Mouse (Mus musculus) lung, embryonic 15.5 days (tissue): ENCODE results near the gene Rsph14. TPM values are rescaled to one million over a fixed set of nuclear protein-coding genes. Genes with fewer than 3 reads are reported as not detected.

ENCODE experiments used
- ATAC-seq: fragments of 200-750 bp; cut with Nextera tagmentation; 2 replicates; pipeline ENCODE4 v1.8.0; 2017; ENCODE audit warnings: moderate number of reproducible peaks, borderline replicate concordance; ENCODE audit not compliant: low FRiP score, low TSS enrichment; ENCODE audit errors: extremely low read depth
- H3K27ac ChIP-seq: fragments of 300-500 bp; sonication (generic); 2 replicates; pipeline ENCODE4 v1.5.1; 2015; ENCODE audit warnings: moderate library complexity, mild to moderate bottlenecking, inconsistent platforms
- H3K27me3 ChIP-seq: fragments of 300-500 bp; sonication (generic); 2 replicates; pipeline ENCODE4 v1.6.1; 2015; ENCODE audit warnings: inconsistent platforms
- H3K36me3 ChIP-seq: fragments of 300-500 bp; sonication (generic); 2 replicates; pipeline ENCODE4 v1.6.1; 2015; ENCODE audit warnings: inconsistent platforms
- H3K4me1 ChIP-seq: fragments of 300-500 bp; sonication (generic); 2 replicates; pipeline ENCODE4 v1.6.1; 2015; ENCODE audit warnings: inconsistent platforms
- H3K4me2 ChIP-seq: fragments of 300-500 bp; sonication (generic); 2 replicates; pipeline ENCODE4 v1.6.1; 2015; ENCODE audit warnings: inconsistent platforms, mild to moderate bottlenecking, moderate library complexity
- H3K4me3 ChIP-seq: fragments of 300-500 bp; sonication (generic); 2 replicates; pipeline ENCODE4 v1.5.1; 2015; ENCODE audit warnings: mild to moderate bottlenecking, inconsistent platforms
- H3K9ac ChIP-seq: fragments of 300-500 bp; sonication (generic); 2 replicates; pipeline ENCODE4 v1.6.1; 2015; ENCODE audit warnings: inconsistent platforms
- H3K9me3 ChIP-seq: fragments of 300-500 bp; sonication (generic); 2 replicates; pipeline ENCODE4 v1.6.1; 2016; ENCODE audit warnings: inconsistent platforms
- WGBS: fragments of 180-500 bp; shearing (Covaris S2); methylation state at CpG from one replicate; pipeline ENCODE4 v1.1.7; 2015; 5-methylcytosine and 5-hydroxymethylcytosine counted together
- polyA plus RNA-seq: library from polyadenylated mRNA; unstranded; fragments of >200 nt; fragmentation: Nextera tagmentation; extraction: Ambion mirVana; gene quantifications from 2 replicates; pipeline ENCODE4 v1.2.1, GENCODE M21; 2015

The Rsph14 gene
- polyA plus RNA-seq, 1 experiment from 2014 or later, result 2.1 TPM

DNA sequence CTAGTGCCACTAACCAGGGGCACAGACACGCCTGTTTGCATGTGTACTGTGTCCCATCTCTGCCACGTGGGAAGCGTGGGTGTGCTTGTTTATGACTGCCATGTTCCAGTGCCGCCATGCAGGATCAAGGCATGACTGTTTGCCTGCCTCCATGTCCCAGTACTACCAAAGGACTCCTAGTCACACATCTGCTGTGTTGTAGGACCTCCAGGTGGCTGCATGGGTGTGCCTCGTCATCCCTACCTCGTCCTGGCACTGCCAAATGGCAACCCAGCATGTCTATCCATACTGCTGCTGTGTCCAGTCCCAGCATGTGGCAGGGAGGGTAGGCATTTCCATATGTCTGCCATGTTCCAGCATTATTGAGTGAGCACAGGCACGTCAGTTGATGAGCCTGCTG is 104.1 kb downstream of the Rsph14 start:
- ATAC-seq, result no peak
- 79% methylated on average over 7 of the region's 7 CpGs for WGBS
- Histone ChIP-seq H3K9ac (no peak overlapping the region), H3K4me3 (no peak overlapping the region), H3K4me2 (no peak overlapping the region), H3K36me3 (no peaks in the 10 kb centered on the region), H3K27me3 (no peaks in the 10 kb centered on the region), H3K9me3 (no peaks in the 10 kb centered on the region), H3K27ac (no peak overlapping the region), H3K4me1 (peaks cover 3% of the 10 kb centered on the region; the same call in 1 of the 2 replicates)

DNA sequence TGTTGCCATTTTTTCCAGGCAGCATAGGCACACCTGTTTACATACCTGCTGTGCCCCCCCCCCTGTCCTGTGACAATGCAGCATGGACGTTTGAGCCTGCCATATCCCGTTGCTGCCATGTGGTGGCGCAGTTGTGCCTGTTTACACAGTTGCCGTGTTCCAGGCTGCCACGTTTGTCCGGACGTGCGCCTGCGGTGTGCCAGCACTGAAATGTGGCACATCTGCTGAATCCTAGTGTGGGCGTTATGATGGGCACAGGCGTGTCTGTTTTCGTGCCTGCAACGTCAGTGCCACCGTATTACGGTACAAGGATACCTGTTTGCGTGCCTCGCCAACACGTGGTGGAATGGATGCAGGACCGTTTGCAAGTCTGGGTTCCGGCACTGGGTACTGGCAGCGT is 107.1 kb downstream of the Rsph14 start:
- no peak overlapping the region for H3K27ac ChIP-seq
- H3K9me3 ChIP-seq, result no peaks in the 10 kb centered on the region
- H3K4me2 ChIP-seq, result peak overlapping the region; percentile 27
- no peak overlapping the region for H3K4me3 ChIP-seq
- H3K9ac ChIP-seq, result no peak overlapping the region
- no peaks in the 10 kb centered on the region for H3K36me3 ChIP-seq
- 13% methylated on average over 21 of the region's 21 CpGs for WGBS
- H3K27me3 ChIP-seq, result no peaks in the 10 kb centered on the region
- ATAC-seq, result no peak
- H3K4me1 ChIP-seq, result peaks cover 3% of the 10 kb centered on the region; the same call in 1 of the 2 replicates

DNA sequence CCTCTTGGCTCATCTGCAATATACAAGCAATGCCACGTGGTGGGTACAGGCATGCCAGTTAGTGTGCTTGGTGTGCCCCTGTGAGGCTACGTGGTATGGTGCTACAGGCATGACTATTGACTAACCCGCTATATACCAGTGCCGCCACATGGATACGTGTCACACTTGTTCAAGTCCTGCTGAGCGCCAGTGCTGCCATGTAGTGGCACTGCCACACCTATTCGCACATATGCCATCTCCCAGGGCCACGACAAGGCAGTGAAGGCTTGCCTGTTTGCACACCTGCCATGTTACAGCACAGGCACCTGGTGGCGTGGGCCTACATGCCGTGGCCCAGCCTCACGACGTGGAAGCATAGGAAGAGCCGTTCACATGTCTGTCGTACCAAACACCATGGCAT is 108.1 kb downstream of the Rsph14 start:
- Histone ChIP-seq H3K4me3 (no peak overlapping the region), H3K9me3 (no peaks in the 10 kb centered on the region), H3K27me3 (no peaks in the 10 kb centered on the region), H3K36me3 (no peaks in the 10 kb centered on the region), H3K27ac (no peak overlapping the region), H3K9ac (no peak overlapping the region), H3K4me1 (peaks cover 3% of the 10 kb centered on the region; the same call in 1 of the 2 replicates), H3K4me2 (no peak overlapping the region)
- 87% methylated on average over 14 of the region's 14 CpGs for WGBS
- ATAC-seq, result no peak

DNA sequence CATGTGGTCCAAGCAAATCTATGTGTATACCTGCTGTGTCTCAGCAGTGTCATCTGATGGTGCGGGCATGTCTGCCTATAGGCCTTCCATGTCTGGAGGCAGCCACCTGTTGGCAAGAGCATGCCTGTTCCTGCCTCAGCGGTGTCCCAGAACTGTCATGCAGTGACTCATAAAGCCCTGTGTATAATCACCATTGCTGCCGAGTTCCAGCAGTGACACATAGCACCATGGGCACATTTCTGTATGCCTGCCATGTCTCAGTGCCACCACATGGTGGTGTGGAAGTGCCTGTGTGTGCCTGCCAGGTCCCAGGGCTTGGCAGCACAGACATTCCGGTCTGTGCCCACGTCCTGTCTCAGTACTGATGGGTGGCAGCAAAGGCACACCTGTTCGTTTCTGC is 109.6 kb downstream of the Rsph14 start:
- Histone ChIP-seq H3K9ac (no peak overlapping the region), H3K4me1 (peaks cover 3% of the 10 kb centered on the region; the same call in 1 of the 2 replicates), H3K4me3 (no peak overlapping the region), H3K27ac (no peak overlapping the region), H3K36me3 (no peaks in the 10 kb centered on the region), H3K4me2 (no peak overlapping the region), H3K9me3 (no peaks in the 10 kb centered on the region), H3K27me3 (no peaks in the 10 kb centered on the region)
- ATAC-seq, result no peak
- WGBS, result 56% methylated on average over 6 of the region's 6 CpGs

DNA sequence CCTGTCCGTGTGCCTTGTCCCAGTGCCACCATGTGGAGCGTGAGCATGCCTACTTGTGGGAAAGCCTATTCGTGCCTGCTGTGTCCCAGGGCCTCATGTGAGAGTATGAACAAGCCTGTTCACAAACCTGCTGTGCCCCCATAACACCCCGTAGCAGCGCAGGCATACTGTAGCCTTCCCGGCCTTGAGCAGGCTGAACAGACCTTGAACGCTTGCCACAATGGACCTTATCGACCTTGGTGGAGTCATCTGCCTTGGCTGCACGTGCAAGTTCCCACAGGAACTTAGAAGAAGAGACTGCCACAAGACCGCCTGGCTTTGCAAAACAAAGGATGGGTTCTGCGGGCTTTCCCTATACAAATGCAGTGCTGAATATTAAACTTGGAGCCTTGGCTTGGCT is 110.8 kb downstream of the Rsph14 start:
- Histone ChIP-seq H3K4me2 (no peak overlapping the region), H3K36me3 (no peaks in the 10 kb centered on the region), H3K4me1 (peaks cover 3% of the 10 kb centered on the region; the same call in 1 of the 2 replicates), H3K9me3 (no peaks in the 10 kb centered on the region), H3K9ac (no peak overlapping the region), H3K4me3 (no peak overlapping the region), H3K27ac (no peak overlapping the region), H3K27me3 (no peaks in the 10 kb centered on the region)
- no peak for ATAC-seq
- WGBS, result 78% methylated on average over 11 of the region's 11 CpGs

DNA sequence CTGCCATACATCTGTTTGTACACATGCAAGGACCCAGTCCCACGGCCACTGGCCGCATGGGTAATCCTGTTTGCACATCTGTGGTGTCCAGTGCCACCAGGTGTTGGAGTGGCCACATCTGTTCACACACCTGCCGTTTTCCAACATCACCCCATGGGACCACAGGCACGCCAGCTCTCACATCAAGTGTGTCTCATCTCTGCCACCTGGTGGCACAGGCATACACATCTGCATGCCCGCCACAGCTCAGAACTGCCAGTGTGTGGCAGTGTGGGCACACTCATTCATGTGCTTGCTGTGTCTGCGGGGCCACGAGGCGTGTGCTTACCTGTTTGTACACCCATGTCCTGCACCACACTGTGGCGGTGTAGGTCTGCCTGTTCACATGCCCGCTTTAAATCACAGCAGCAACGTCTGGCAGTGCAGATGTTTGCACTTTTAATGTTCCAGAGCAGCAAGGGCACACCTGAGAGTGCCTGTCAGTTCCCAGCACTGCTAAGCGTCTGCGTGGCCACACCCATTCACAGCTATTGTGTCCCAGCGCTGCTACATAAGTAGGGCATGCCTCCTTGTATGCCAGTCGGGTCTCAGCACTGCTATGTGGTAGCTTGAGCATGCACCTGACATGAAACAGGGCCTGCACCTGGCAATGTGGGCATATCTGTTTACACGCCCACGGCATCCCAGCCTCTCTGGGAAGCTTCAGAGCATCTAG is 111.4 kb downstream of the Rsph14 start:
- no peaks in the 10 kb centered on the region for H3K36me3 ChIP-seq
- peak overlapping the region; percentile 30; the same call in 1 of the 2 replicates for H3K4me2 ChIP-seq
- no peaks in the 10 kb centered on the region for H3K27me3 ChIP-seq
- 32% methylated on average over 17 of the region's 17 CpGs for WGBS
- no peak overlapping the region for H3K9ac ChIP-seq
- H3K4me3 ChIP-seq, result no peak overlapping the region
- no peak overlapping the region for H3K27ac ChIP-seq
- no peaks in the 10 kb centered on the region for H3K9me3 ChIP-seq
- peaks cover 3% of the 10 kb centered on the region; the same call in 1 of the 2 replicates for H3K4me1 ChIP-seq
- ATAC-seq, result peak; percentile 39; the same call in 1 of the 2 replicates

DNA sequence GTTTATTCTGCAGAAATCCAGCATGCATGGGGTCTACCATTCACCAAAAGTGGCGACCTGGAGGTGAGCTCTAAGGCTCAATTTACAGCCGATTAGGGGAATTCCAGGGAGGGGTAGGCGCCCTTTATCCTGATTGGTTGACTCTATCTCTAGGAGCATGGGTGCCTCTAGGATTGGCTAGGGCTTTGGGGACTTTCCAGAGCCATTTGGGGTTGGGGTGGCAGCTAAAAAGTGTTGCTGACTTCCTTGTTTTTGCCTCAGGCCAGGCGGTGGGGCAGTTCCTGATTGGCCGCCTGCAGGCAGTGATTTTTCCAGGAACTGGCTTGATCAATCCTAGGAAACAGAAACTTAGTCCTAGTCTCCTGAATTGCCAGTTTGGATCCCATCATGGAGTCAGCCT is 113.1 kb downstream of the Rsph14 start:
- Histone ChIP-seq H3K9me3 (no peaks in the 10 kb centered on the region), H3K27me3 (no peaks in the 10 kb centered on the region), H3K9ac (no peak overlapping the region), H3K27ac (no peak overlapping the region), H3K4me1 (no peaks in the 10 kb centered on the region), H3K4me3 (no peak overlapping the region), H3K4me2 (no peak overlapping the region), H3K36me3 (no peaks in the 10 kb centered on the region)
- WGBS, result 27% methylated on average over 5 of the region's 5 CpGs
- ATAC-seq, result no peak

DNA sequence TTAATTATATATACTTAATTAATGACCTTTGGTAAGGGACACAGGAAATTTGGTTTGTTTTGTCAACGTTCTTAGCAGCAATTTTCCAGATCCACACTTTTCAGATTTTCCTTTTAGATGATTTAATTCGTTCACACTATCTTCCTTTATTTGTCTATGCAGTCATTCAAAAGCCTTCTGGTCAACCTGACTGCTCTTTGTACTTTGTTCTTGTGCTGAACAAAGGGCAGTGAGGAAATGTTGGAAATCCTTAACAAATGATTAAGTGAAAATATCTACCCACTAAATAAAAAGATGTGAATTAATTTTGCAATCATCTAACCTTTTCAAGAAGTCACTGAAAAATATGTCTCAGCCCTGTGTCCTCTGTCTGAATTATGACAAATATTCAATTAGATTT is 124.0 kb downstream of the Rsph14 start:
- H3K36me3 ChIP-seq, result no peaks in the 10 kb centered on the region
- no peak overlapping the region for H3K27ac ChIP-seq
- no peak overlapping the region for H3K4me2 ChIP-seq
- H3K9ac ChIP-seq, result no peak overlapping the region
- no peaks in the 10 kb centered on the region for H3K9me3 ChIP-seq
- no peak overlapping the region for H3K4me3 ChIP-seq
- ATAC-seq, result no peak
- WGBS, result 55% methylated on average over 2 of the region's 2 CpGs
- H3K27me3 ChIP-seq, result no peaks in the 10 kb centered on the region
- no peaks in the 10 kb centered on the region for H3K4me1 ChIP-seq

Other genes starting within 250 kb of the Rsph14 start
- gene Gnaz, start 65.4 kb downstream of the Rsph14 start, polyA plus RNA-seq, result 2.9 and 3.0 TPM in 2 replicates
- gene Rab36, start 4.5 kb upstream of the Rsph14 start, polyA plus RNA-seq, result 11.0 and 13.1 TPM in 2 replicates
- 8.6 and 8.9 TPM in 2 replicates for gene Bcr, start 28.0 kb upstream of the Rsph14 start, polyA plus RNA-seq
- gene Specc1l, start 179.5 kb upstream of the Rsph14 start, polyA plus RNA-seq, result 45.2 and 47.3 TPM in 2 replicates